Mouse (Mus musculus) neural tube, embryonic 12.5 days (tissue): ENCODE data around the gene Zfp13. TPM values are rescaled to one million over a fixed set of nuclear protein-coding genes. Genes with fewer than 3 reads are reported as not detected.
A peak's percentile ranks its signal among the peaks of the same experiment; 100 is the strongest.

ENCODE experiments used
- ATAC-seq: fragments of 200-750 bp; cut with Nextera tagmentation; 2 replicates; pipeline ENCODE4 v1.8.0; 2017; ENCODE audit warnings: low read depth, mild to moderate bottlenecking, moderate TSS enrichment, moderate library complexity; ENCODE audit not compliant: low FRiP score
- H3K27ac ChIP-seq: fragments of 300-500 bp; sonication (generic); 2 replicates; pipeline ENCODE4 v1.5.1; 2016
- H3K27me3 ChIP-seq: fragments of 300-500 bp; sonication (generic); replicated peaks from 2 replicates; pipeline ENCODE4 v1.6.1; 2016; ENCODE audit warnings: mild to moderate bottlenecking
- H3K36me3 ChIP-seq: fragments of 300-500 bp; sonication (generic); 2 replicates; pipeline ENCODE4 v1.6.1; 2016; ENCODE audit warnings: mild to moderate bottlenecking
- H3K4me1 ChIP-seq: fragments of 300-500 bp; sonication (generic); 2 replicates; pipeline ENCODE4 v1.6.1; 2016
- H3K4me2 ChIP-seq: fragments of 300-500 bp; sonication (generic); replicated peaks from 2 replicates; pipeline ENCODE4 v1.6.1; 2016; ENCODE audit warnings: mild to moderate bottlenecking
- H3K4me3 ChIP-seq: fragments of 300-500 bp; sonication (generic); 2 replicates; pipeline ENCODE4 v1.5.1; 2016
- H3K9ac ChIP-seq: fragments of 300-500 bp; sonication (generic); 2 replicates; pipeline ENCODE4 v1.6.1; 2016; ENCODE audit warnings: mild to moderate bottlenecking
- H3K9me3 ChIP-seq: fragments of 300-500 bp; sonication (generic); 2 replicates; pipeline ENCODE4 v1.6.1; 2016; ENCODE audit warnings: mild to moderate bottlenecking
- WGBS: fragments of 180-500 bp; shearing (Covaris S2); methylation state at CpG from one replicate; pipeline ENCODE4 v1.1.7; 2016; 5-methylcytosine and 5-hydroxymethylcytosine counted together
- polyA plus RNA-seq: library from polyadenylated mRNA; unstranded; fragments of >200 nt; fragmentation: Nextera tagmentation; extraction: Ambion mirVana; gene quantifications from 2 replicates; pipeline ENCODE4 v1.2.1, GENCODE M21; 2016

The Zfp13 gene
- polyA plus RNA-seq = 23.8 and 26.6 TPM in 2 replicates

DNA sequence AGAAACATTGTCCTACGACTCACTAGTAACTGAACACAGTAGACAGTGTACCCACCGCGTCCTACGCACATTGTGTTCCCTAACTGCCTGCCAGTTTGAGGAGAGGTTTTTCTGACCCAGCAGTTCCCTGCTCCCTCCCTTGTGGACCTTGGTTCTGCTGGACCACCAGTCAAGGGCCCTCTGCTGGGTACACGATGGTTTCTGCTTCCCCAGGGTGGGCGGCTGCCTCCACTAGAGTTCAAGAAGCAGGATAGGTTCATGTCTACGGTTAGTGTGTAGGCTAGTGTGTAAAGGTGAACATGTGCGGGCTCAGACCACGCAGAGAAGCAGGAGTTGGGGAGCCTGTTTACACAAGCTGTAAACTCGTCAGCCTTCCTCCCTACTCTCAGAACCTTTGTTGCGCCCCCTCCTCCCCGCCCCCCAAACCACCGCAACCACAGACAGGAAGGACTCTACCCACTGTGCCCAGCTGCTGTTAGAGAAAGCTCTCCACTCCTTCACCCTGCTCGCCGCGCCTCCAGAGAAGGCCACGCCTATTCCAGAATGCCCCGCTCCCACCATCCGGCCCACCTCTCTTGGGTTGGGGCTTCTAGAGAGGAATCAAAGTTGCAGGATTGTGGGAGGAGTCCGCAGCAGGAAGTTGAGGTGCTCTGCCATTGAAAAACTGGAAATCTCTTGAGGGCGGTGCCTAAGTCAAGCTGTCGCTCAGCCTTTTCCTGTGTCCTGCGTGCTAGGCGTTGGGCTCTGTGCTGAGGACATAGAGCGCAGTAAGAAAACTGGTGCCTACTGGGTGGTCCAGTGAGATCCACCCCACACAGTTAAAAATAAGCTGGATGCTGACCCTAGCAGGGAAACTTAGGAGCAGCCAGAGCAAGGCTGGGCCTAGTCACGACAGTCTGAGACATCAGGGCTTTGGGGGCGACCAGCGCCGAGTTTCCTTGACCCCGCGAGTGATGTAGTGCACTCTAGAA lies at the start of gene Zfp13:
TSS of gene Zfp13 (minus strand) at position 906 of the 971 bp plus-strand sequence.
- no peaks in the 10 kb centered on the region for H3K27me3 ChIP-seq
- peak within 1 kb of the TSS; percentile 65 for H3K4me2 ChIP-seq
- H3K4me1 ChIP-seq = peaks cover 13% of the 10 kb centered on the region
- 12% methylated on average over 31 of the region's 31 CpGs for WGBS
- 0 out of 2 replicates have a peak within 1 kb of the TSS, but pooled peaks have one; percentile 40 for H3K9ac ChIP-seq
- no peaks in the 10 kb centered on the region for H3K9me3 ChIP-seq
- no peak within 1 kb of the TSS for H3K27ac ChIP-seq
- peak; percentile 89 for ATAC-seq
- peak within 1 kb of the TSS; percentile 36 for H3K4me3 ChIP-seq
- no peaks in the 10 kb centered on the region for H3K36me3 ChIP-seq

DNA sequence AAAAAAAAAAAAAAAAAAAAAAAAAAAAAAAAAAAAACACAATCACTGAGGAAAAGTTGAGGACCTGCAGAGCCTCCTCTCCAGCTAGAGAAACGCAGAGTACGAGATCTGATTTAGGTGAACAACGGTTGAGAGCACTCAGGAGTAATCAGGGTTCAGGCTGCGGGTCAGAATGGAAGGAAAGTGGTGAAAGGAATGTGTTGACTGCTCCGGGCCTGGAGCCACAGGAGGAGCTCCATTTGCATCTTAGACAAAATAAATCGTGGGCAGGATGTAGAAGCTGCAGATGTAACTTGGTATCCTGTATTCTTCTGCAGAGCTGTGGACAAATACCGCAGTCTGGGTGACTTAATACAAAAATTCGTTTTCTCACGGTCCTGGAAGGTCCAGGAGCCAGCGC lies 46.6 kb upstream of the Zfp13 start:
- Histone ChIP-seq H3K27me3 (peaks cover 33% of the 10 kb centered on the region), H3K4me2 (no peak overlapping the region), H3K9ac (no peak overlapping the region), H3K27ac (no peak overlapping the region), H3K4me1 (peaks cover 9% of the 10 kb centered on the region; the same call in 1 of the 2 replicates), H3K36me3 (no peaks in the 10 kb centered on the region), H3K4me3 (no peak overlapping the region), H3K9me3 (no peaks in the 10 kb centered on the region)
- WGBS = 33% methylated on average over 10 of the region's 10 CpGs
- ATAC-seq = no peak

DNA sequence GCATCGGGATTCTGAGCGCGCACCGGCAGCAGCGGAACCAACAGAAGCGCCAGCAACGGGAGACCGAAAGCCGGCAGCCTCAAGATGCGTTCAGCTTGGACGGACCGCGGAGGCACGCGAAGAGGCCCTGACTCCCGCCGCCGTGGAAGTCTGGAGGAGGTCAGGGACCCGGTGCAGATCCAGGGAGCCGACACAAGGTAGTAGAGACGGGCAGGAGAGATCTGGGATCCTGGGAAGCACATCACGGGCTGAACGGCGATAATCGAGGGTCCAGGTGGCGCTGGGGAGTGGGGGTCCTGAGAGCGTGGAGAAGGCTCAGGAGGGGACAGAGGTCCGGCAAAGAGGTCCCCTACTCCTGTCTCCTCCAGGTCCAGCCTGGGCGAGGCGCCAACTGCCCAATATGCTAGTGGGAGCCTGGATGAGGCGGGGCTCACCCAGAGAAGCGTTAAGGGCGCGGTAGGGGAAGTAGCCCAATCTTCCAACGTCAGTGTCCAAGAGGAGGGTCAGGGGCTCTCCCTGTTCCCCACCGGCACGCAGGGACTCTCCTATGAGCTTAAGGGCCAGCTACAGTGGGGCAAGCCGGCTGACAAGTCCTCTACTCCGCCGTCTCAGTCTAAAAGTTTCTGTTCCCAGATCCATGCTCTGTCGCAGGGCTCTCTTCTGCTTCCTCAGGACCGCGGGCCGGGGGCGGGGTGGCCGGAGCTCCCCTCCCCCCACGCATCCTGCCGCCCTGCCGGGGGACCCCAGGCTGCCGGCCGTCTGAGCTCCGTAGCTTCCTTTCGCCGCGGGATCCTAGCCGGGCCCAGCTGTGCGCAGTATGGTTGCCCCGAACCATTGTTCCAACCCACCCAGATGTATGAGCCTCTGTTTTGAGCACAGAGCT lies 45.6 kb upstream of the Zfp13 start, which contains the start of gene Mmp25:
TSS of gene Mmp25 (minus strand) at position 665 of the 883 bp plus-strand sequence.
- no peaks in the 10 kb centered on the region for H3K36me3 ChIP-seq
- peak within 1 kb of the TSS; percentile 44; the same call in 1 of the 2 replicates for H3K9ac ChIP-seq
- peak within 1 kb of the TSS; percentile 77 for H3K4me2 ChIP-seq
- under 1% methylated on average over 58 of the region's 58 CpGs for WGBS
- H3K27ac ChIP-seq = no peak within 1 kb of the TSS
- H3K4me1 ChIP-seq = peaks cover 9% of the 10 kb centered on the region; the same call in 1 of the 2 replicates
- H3K9me3 ChIP-seq = no peaks in the 10 kb centered on the region
- H3K27me3 ChIP-seq = peaks cover 33% of the 10 kb centered on the region
- peak within 1 kb of the TSS; percentile 39 for H3K4me3 ChIP-seq
- ATAC-seq = peak; percentile 57; the same call in 1 of the 2 replicates

DNA sequence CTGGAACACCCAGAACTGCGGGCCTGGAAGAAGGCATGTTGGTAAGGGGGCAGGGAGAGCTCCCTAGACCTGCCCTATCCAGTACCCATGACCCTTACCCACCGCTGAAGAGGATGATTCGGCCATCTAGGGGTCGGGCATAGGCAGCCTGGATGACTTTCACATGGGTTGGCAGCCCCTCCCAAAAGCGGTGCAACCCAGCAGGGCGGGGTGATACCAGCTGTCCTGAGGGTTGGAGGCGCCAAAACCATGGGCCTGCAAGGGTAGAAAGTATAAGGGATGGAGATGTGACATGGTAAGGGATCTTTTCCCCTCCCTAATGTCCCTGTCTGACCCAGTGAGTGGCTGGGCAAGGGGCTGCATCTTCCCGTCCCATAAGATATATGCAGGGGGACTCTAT lies 32.0 kb upstream of the Zfp13 start:
- Histone ChIP-seq H3K9ac (no peak overlapping the region), H3K4me3 (no peak overlapping the region), H3K27ac (no peak overlapping the region), H3K9me3 (no peaks in the 10 kb centered on the region), H3K4me1 (0 out of 2 replicates have a peak, but pooled peaks cover 4% of the 10 kb centered on the region), H3K36me3 (no peaks in the 10 kb centered on the region), H3K27me3 (no peaks in the 10 kb centered on the region), H3K4me2 (no peak overlapping the region)
- ATAC-seq = no peak
- WGBS = 86% methylated on average over 8 of the region's 8 CpGs

DNA sequence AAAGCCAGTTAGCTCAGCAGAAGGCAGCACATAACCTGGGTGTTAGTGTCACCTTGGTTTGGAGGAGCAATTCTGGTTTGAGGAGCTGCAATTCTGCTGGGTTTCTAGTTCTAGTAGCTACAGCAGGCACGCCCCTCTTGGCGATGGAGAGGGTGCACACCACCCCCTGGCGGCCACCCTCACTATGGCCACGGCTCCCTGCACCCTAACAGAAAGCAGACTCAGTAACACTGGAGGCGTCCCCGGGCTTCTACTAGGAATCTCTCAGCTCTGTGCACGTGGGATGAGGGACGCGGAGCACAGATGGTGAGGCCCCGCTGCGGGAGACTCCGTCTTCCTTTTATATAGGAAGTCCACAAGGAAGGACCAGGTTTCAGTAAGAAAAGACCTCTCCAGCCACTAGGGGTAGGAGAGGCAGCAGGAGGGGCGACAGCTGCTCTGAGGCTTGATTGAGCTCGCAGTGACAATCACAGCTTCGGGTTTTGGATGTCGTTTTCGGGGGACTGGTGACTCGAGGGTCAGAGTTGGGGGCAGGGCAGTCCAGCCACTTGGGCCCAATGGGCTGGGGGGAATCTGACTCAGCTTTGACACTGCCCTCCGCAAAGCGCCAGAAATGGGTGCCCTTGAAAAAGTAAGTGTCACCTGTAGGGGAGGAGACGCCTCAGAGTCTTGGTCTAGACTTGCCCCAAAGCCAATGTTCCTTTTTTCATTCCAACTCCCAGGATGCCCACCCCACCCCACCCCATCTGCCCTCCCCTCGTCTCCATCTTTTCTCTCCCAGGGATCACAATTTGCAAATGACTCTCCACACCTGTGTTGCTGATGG lies 31.1 kb upstream of the Zfp13 start:
- H3K9ac ChIP-seq = no peak overlapping the region
- H3K4me2 ChIP-seq = peak overlapping the region; percentile 50
- H3K4me3 ChIP-seq = no peak overlapping the region
- ATAC-seq = peak; percentile 85
- H3K36me3 ChIP-seq = no peaks in the 10 kb centered on the region
- 0 out of 2 replicates have a peak, but pooled peaks cover 4% of the 10 kb centered on the region for H3K4me1 ChIP-seq
- H3K9me3 ChIP-seq = no peaks in the 10 kb centered on the region
- no peaks in the 10 kb centered on the region for H3K27me3 ChIP-seq
- WGBS = 19% methylated on average over 22 of the region's 22 CpGs
- no peak overlapping the region for H3K27ac ChIP-seq

DNA sequence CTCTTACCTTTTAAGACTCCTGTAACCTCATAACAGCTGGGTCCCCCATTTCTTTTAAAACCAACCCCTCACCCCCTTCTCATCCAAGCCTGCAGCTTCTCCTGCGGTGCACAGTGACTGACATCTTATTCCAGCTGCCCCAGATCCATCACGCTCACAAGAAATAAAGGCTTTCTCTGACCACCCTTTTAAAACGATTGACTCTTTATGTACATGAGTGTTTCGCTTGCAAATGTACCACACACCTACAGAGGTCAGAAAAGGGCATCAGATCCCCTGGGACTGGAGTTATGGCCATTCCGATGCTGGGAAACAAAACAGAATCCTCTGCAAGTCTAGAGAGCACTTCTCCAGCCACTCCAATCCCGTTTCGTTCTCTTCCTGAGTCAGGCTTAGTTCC lies 28.5 kb upstream of the Zfp13 start:
- ATAC-seq = no peak
- 38% methylated on average over 7 of the region's 7 CpGs for WGBS

DNA sequence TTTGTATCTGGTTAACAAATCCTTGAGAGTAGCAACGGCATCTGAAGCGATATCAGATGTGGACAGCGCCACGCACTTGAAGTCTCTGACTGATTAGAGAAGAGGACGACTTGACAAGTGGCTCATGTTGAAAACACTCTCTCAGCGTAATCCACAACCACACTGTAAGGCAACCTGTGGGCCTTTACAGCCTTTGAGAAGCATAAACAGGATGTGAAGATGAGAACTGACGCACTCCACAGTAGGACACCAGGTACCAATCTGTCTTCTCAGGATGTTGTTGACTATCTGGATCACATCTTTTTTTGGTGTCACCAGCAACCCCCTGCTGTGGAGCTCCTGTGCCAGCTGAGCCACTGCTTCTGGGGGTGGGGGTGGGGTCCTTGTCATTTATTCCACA lies 21.1 kb upstream of the Zfp13 start:
- WGBS = 86% methylated on average over 7 of the region's 7 CpGs
- no peak overlapping the region for H3K9ac ChIP-seq
- no peaks in the 10 kb centered on the region for H3K27me3 ChIP-seq
- no peaks in the 10 kb centered on the region for H3K4me1 ChIP-seq
- no peaks in the 10 kb centered on the region for H3K36me3 ChIP-seq
- H3K9me3 ChIP-seq = no peaks in the 10 kb centered on the region
- H3K4me3 ChIP-seq = no peak overlapping the region
- no peak overlapping the region for H3K4me2 ChIP-seq
- no peak overlapping the region for H3K27ac ChIP-seq
- no peak for ATAC-seq

More for the DNA sequence above, 28.5 kb upstream of the Zfp13 start:
- Histone ChIP-seq H3K9me3 (no peaks in the 10 kb centered on the region), H3K4me3 (no peak overlapping the region), H3K4me2 (no peak overlapping the region), H3K27ac (no peak overlapping the region), H3K36me3 (no peaks in the 10 kb centered on the region), H3K4me1 (0 out of 2 replicates have a peak, but pooled peaks cover 4% of the 10 kb centered on the region), H3K9ac (no peak overlapping the region), H3K27me3 (no peaks in the 10 kb centered on the region)

DNA sequence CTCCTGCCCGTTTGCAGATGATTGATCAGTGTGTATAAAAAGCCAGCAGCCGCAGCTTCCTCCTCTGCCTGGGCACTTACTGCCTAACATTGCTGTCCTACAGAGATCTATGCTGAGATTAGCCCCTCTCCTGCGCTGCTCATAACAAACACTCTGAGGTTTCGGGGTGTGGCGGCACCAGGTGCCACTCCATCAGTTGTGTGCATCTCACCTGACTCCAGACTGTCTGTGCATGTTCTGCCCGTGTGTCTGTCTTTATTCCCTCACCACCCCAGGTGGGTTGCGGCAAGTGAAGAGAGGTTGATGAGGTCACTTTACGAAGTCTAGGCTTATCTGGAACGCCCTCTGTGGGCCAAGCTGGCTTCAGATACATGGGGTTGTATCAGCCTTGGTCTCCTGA lies 17.8 kb upstream of the Zfp13 start:
- no peak for ATAC-seq
- Histone ChIP-seq H3K9me3 (no peaks in the 10 kb centered on the region), H3K9ac (no peak overlapping the region), H3K4me1 (no peaks in the 10 kb centered on the region), H3K36me3 (no peaks in the 10 kb centered on the region), H3K27ac (no peak overlapping the region), H3K4me2 (no peak overlapping the region), H3K27me3 (no peaks in the 10 kb centered on the region), H3K4me3 (no peak overlapping the region)
- WGBS = 61% methylated on average over 9 of the region's 9 CpGs

DNA sequence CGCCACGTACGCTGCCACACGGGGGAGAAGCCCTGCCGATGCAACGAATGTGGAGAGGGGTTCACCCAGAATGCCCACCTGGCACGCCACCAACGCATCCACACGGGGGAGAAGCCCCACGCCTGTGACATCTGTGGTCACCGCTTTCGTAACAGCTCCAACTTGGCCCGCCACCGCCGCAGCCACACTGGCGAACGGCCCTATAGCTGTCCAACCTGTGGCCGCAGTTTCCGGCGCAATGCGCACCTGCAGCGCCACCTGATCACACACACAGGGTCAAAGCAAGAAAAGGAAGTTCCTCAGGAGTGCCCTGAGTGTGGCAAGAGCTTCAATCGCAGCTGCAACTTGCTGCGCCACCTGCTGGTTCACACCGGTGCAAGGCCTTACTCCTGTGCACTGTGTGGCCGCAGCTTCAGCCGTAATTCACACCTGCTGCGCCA lies 11.1 kb upstream of the Zfp13 start:
- Histone ChIP-seq H3K4me3 (no peak overlapping the region), H3K27me3 (no peaks in the 10 kb centered on the region), H3K4me1 (no peaks in the 10 kb centered on the region), H3K36me3 (no peaks in the 10 kb centered on the region), H3K27ac (no peak overlapping the region), H3K9ac (no peak overlapping the region), H3K4me2 (no peak overlapping the region), H3K9me3 (no peaks in the 10 kb centered on the region)
- 88% methylated on average over 28 of the region's 28 CpGs for WGBS
- ATAC-seq = no peak

DNA sequence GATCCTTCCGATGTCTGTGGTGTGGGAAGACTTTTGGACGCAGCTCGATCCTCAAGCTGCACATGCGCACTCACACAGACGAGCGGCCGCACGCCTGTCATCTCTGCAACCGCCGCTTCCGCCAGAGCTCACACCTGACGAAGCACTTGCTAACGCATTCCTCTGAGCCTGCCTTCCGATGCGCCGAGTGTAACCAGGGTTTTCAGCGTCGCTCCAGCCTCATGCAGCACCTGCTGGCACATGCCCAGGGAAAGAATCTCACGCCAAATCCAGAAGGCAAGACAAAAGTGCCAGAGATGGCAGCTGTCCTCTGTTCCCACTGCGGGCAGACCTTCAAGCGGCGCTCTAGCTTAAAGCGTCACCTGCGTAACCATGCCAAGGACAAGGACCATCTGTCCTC lies 10.3 kb upstream of the Zfp13 start:
- H3K36me3 ChIP-seq = no peaks in the 10 kb centered on the region
- no peak overlapping the region for H3K4me2 ChIP-seq
- H3K4me1 ChIP-seq = no peaks in the 10 kb centered on the region
- no peak for ATAC-seq
- H3K9ac ChIP-seq = no peak overlapping the region
- no peaks in the 10 kb centered on the region for H3K27me3 ChIP-seq
- 95% methylated on average over 24 of the region's 24 CpGs for WGBS
- H3K4me3 ChIP-seq = no peak overlapping the region
- no peak overlapping the region for H3K27ac ChIP-seq
- H3K9me3 ChIP-seq = no peaks in the 10 kb centered on the region

DNA sequence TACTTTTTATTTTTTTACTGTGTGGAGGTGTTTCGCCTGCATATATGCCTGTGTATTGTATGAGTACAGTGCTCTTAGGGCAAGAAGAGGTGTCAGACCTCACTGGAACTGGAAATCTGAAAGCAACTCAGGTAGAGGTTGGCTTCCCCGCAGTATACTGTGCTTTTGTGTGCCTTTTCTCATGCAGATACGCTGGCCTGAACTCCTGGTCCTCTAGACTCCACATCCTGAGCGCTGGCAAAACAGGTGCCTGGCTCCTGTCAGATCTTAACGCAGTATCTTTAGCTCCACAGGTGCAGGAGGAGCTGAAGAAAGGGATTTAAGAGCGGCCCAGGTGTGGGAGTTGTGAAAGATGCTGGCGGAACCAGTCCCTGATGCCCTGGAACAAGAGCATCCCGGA lies 5.9 kb upstream of the Zfp13 start:
- no peak for ATAC-seq
- Histone ChIP-seq H3K27me3 (no peaks in the 10 kb centered on the region), H3K4me3 (no peak overlapping the region), H3K4me1 (no peaks in the 10 kb centered on the region), H3K36me3 (no peaks in the 10 kb centered on the region), H3K27ac (no peak overlapping the region), H3K9me3 (no peaks in the 10 kb centered on the region), H3K9ac (no peak overlapping the region), H3K4me2 (no peak overlapping the region)
- 84% methylated on average over 8 of the region's 8 CpGs for WGBS
